Mouse (Mus musculus) C2C12 (cell line): Measurements from ENCODE around the gene 6430571L13Rik. TPM values are rescaled to one million over a fixed set of nuclear protein-coding genes. Genes with fewer than 3 reads are reported as not detected.

Experiments
- H3K27me3 ChIP-seq: one replicate; pipeline ENCODE4 v1.6.1; 2011; ENCODE audit not compliant: control insufficient read depth, insufficient read depth, insufficient read length
- H3K36me3 ChIP-seq: one replicate; pipeline ENCODE4 v1.6.1; 2011; ENCODE audit not compliant: control insufficient read depth, insufficient read depth
- H3K4me3 ChIP-seq: one replicate; pipeline ENCODE4 v1.5.1; 2011; ENCODE audit warnings: mild to moderate bottlenecking, control low read depth; ENCODE audit not compliant: poor library complexity, insufficient read depth, severe bottlenecking
- H3K79me2 ChIP-seq: one replicate; pipeline ENCODE4 v1.6.1; 2011; ENCODE audit not compliant: control insufficient read depth, insufficient read depth
- H3K79me3 ChIP-seq: one replicate; pipeline ENCODE4 v1.6.1; 2011; ENCODE audit warnings: low read depth, control low read depth
- H3ac ChIP-seq: one replicate; pipeline ENCODE3; 2011; ENCODE audit warnings: low read depth; ENCODE audit not compliant: control insufficient read depth, insufficient read length
- CEBPB ChIP-seq: IDR thresholded peaks from one replicate; pipeline ENCODE4 v1.6.1; 2011; ENCODE audit warnings: low read depth, mild to moderate bottlenecking, control low read depth, moderate library complexity
- CTCF ChIP-seq: IDR thresholded peaks from one replicate; pipeline ENCODE4 v1.5.1; 2011; ENCODE audit not compliant: control insufficient read depth, insufficient read depth, insufficient read length
- FOSL1 ChIP-seq: IDR thresholded peaks from one replicate; pipeline ENCODE4 v1.8.0; 2011; ENCODE audit warnings: mild to moderate bottlenecking, low read length; ENCODE audit not compliant: poor library complexity, insufficient read depth, severe bottlenecking
- MAX ChIP-seq: IDR thresholded peaks from one replicate; pipeline ENCODE4 v1.6.1; 2011; ENCODE audit warnings: mild to moderate bottlenecking, control low read depth
- MYOD1 ChIP-seq: IDR thresholded peaks from one replicate; pipeline ENCODE4 v1.6.1; 2011; ENCODE audit warnings: low read depth; ENCODE audit not compliant: control insufficient read depth, insufficient read length
- MYOG ChIP-seq: IDR thresholded peaks from one replicate; pipeline ENCODE4 v1.6.1; 2011; ENCODE audit not compliant: control insufficient read depth, insufficient read length; ENCODE audit errors: extremely low read depth
- USF1 ChIP-seq: IDR thresholded peaks from one replicate; pipeline ENCODE4 v1.6.1; 2011; ENCODE audit warnings: low read depth, mild to moderate bottlenecking, control low read depth, moderate library complexity
- polyA plus RNA-seq: library from polyadenylated mRNA; unstranded; fragments of >200 nt; fragmentation: generic; extraction: Trizol; gene quantifications from one replicate; pipeline ENCODE4 v1.2.1, GENCODE M21; 2012; ENCODE audit warnings: missing spikeins

The 6430571L13Rik gene
- polyA plus RNA-seq, 1 experiment, result 0.04 TPM

DNA sequence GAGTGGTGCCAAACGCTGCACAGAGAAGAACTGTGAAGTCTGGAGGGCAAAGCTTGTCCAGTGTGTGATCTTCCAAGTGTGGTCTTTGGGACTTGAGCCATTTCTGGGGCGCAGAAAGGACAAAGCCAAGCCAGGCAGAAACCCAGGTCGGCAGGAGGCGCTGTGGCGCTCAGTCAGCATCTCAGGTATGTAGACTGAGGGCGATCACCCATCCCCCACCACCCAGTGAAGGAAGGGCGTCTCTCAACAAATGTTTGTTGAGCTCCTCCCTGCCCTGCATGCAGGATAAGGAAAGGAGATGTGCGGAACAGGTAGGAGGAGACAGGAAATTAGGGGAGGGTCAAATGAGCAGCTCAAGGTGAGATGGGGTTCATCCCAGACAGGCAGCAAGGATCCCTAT lies 34.2 kb downstream of the 6430571L13Rik start:
- H3K4me3 ChIP-seq, result no peak overlapping the region
- H3K79me2 ChIP-seq, result no peaks in the 10 kb centered on the region
- peaks cover 77% of the 10 kb centered on the region for H3K27me3 ChIP-seq
- no peaks in the 10 kb centered on the region for H3K79me3 ChIP-seq
- TF ChIP-seq USF1, result no peak
- no peak for TF ChIP-seq FOSL1
- no peak for TF ChIP-seq CTCF
- TF ChIP-seq MYOD1, result no peak
- no peak for TF ChIP-seq MYOG
- TF ChIP-seq MAX, result no peak
- TF ChIP-seq CEBPB, result no peak
- no peak overlapping the region for H3ac ChIP-seq
- no peaks in the 10 kb centered on the region for H3K36me3 ChIP-seq

DNA sequence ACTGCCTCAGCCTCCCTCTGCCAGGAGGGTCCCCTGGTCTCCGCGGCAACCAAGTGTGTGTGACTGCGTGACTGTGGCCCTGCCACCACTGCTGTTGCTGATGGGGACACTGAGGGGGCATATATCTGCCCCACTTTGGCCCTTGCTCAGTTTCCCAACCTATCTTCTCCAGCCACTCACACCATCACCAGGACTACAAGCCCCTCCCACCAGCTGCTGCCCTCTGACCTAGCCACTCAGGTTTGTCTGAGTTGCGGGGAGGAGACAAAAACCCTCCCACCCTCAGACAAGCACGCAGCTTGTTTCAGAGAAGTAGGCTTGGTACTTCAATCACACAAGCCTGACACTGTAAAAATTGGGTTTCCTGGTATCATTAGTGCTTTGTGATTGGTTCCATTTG lies 35.0 kb downstream of the 6430571L13Rik start:
- no peaks in the 10 kb centered on the region for H3K79me2 ChIP-seq
- TF ChIP-seq MYOG (no peak), CTCF (no peak), MAX (no peak), USF1 (no peak), FOSL1 (no peak), CEBPB (no peak), MYOD1 (no peak)
- H3ac ChIP-seq, result no peak overlapping the region
- H3K36me3 ChIP-seq, result no peaks in the 10 kb centered on the region
- H3K4me3 ChIP-seq, result no peak overlapping the region
- peaks cover 70% of the 10 kb centered on the region for H3K27me3 ChIP-seq
- H3K79me3 ChIP-seq, result no peaks in the 10 kb centered on the region

DNA sequence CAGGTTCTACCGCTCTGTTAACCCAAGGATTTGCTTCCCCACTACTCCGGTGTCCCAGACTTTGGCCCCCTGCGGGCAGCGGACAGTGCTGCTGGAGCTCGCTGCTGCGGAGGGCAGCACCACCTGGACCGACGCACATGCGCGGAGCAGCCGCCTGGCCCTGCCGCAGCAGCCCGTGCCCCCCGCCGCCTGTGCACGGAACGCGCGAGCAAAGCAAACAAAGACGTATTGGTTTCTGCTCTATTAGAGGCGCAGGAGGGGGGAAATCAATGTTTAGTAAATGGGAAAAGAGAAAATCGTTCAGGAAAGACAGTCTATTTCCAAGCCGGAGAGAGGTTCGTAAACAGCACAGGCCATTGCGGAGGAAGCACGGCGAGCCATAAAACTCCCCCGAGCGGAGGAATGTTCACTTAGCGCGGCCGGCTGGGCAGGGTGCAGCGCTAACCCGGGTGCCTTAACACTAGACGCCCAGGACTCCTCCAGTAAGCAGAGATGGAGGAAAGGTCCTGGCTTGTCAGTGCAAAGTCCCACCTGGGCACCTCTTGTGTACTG lies 37.6 kb downstream of the 6430571L13Rik start:
- Histone ChIP-seq H3K79me3 (no peaks in the 10 kb centered on the region), H3K36me3 (no peaks in the 10 kb centered on the region), H3ac (no peak overlapping the region), H3K27me3 (peaks cover 54% of the 10 kb centered on the region), H3K79me2 (no peaks in the 10 kb centered on the region), H3K4me3 (no peak overlapping the region)
- TF ChIP-seq MAX (no peak), USF1 (no peak)

DNA sequence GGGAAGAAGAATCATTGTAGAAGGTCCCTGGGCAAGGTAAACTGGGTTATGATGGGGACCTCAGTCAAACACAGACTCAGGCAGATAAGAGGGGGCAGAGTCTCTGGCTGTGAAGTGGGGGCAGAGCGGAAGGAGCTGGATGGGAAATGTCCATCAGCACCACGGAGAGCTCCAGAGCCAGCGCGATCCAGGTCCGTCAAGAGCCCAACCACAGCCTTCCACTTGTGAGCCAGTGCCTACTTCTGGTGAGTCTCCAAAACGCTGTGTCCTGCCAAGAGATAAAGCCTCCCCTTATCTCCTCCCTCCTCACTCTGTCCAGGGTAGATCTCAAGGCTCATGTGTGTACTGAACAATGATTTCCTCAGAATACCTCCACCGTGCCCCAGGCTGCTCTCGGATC lies 41.3 kb downstream of the 6430571L13Rik start:
- H3K27me3 ChIP-seq, result peaks cover 41% of the 10 kb centered on the region
- H3K4me3 ChIP-seq, result no peak overlapping the region
- H3K79me2 ChIP-seq, result no peaks in the 10 kb centered on the region
- no peaks in the 10 kb centered on the region for H3K36me3 ChIP-seq
- TF ChIP-seq CEBPB (no peak), FOSL1 (no peak), USF1 (no peak), MAX (no peak), MYOG (no peak), MYOD1 (no peak), CTCF (no peak)
- H3K79me3 ChIP-seq, result no peaks in the 10 kb centered on the region
- no peak overlapping the region for H3ac ChIP-seq

DNA sequence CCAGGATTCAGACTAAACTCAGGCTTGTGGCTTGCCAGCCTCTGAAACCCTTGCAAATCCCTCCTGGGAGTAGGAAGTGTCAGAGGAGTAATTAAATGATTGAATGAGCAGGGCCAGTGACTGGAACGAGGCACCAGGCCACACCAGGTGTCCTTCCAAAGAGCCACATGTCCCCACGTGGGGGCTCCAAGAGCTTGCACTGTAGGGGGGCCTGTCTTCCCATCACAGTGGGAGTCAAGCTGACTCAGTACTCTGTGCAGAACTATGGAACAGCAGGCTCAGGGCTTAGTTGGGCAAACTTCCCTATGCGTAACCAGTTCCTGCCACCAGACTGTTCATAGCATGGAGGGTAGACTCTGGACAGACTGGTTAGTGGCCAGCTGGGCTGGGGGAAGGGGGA lies 44.0 kb downstream of the 6430571L13Rik start:
- Histone ChIP-seq H3K36me3 (no peaks in the 10 kb centered on the region), H3K4me3 (no peak overlapping the region), H3K27me3 (peaks cover 36% of the 10 kb centered on the region), H3ac (no peak overlapping the region), H3K79me2 (no peaks in the 10 kb centered on the region), H3K79me3 (no peaks in the 10 kb centered on the region)
- TF ChIP-seq MAX, result no peak
- no peak for TF ChIP-seq FOSL1
- no peak for TF ChIP-seq MYOD1
- no peak for TF ChIP-seq CTCF
- TF ChIP-seq CEBPB, result no peak
- TF ChIP-seq MYOG, result no peak
- no peak for TF ChIP-seq USF1

DNA sequence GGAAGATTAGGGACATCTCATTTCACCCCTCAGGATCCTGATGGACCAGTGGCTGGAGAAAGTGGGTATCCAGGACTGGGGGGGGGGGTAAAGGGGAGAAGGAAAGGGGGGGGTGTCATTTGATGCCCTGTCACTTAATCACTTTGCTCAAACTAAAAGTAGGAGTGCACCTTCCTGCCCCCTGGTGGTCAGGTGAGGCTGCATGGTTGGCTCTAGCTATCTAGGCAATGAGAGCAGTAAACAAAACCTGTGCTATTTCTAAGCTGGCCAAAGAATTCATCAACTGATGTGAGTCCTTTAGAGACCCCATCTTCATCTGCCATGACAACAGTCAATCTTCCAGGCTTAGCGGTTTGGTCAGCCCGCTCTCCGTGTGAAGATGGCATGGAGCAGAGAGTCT lies 46.3 kb downstream of the 6430571L13Rik start:
- Histone ChIP-seq H3ac (no peak overlapping the region), H3K27me3 (peaks cover 48% of the 10 kb centered on the region), H3K36me3 (no peaks in the 10 kb centered on the region), H3K79me2 (no peaks in the 10 kb centered on the region), H3K79me3 (no peaks in the 10 kb centered on the region), H3K4me3 (no peak overlapping the region)
- TF ChIP-seq CEBPB, result no peak
- TF ChIP-seq MYOD1, result no peak
- no peak for TF ChIP-seq USF1
- no peak for TF ChIP-seq MAX
- TF ChIP-seq CTCF, result no peak
- TF ChIP-seq FOSL1, result no peak
- no peak for TF ChIP-seq MYOG
